Mouse (Mus musculus): ENCODE data around the gene Zfp418.
A peak's percentile ranks its signal among the peaks of the same experiment; 100 is the strongest.

The Zfp418 gene

DNA sequence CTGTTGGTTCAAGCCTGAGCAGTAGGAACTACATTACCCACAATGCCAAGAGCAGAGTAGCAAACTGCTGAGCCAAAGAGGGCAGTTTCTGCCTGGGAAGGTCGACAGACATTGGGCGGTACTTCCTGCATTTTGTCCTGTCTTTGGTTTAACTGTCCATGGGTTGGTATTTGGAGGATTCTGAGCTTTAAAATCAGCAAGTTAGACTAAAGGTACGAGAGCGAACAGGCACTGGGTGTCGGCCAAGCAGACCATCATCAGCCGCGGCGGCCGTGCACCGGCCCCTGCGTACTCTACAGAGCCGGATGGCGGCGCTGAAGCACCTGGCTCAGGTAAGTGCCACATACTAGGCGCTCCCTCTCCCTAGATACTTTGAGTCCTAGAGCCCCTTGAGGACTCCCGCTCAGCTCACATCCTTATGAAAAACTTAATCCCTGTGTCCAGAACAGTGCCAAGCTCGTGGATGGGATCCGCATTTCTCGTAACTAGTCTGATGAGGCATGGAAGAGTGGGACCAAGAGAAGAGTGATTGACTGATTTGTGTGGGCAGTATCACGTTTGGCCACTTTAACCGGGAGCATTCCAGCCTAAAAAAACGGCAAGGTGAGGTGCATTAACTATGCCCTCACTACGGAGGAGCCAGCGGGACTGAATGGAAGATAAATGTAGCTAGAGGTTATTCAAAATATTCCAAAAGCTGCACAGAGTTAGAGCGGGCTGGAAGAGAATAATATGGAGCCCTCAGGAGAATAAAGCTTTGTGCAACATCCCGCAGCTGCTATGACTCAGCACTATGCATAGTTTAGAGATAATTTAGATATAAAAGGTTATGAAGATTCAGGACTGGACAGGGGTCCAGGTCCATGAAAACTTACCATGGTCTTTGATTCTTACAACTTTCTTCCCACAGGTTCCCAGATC lies at the start of gene Zfp418:
Zfp418 (plus strand) TSS at position 104 of the 921 bp plus-strand sequence.
- peak in 1 of 2 experiments; percentile 19 for DNase-seq (ENCODE audit: low spot score in 2 of 2)

DNA sequence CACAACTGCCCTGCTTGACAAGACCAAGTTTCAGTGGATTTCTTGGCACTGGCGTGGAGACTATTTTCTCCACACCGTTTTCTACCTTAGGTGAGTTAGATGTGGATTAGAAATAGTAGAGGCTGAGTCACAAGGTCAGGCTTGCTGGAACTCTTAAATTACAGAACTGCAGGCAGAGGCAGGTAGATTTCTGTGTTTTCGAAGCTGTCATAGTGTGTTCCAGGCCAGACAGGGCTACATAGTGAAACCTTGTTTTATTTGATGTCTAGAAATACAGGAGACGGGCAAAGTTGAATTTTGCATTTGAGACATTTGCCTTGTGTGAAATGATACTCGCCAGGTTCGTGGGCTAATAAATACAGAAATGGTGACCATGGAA lies 49.5 kb upstream of the Zfp418 start:
- no peak for DNase-seq (ENCODE audit: low spot score in 2 of 2)

GRCm38 (mm10) chr7:7130491-7131124 lies 40.5 kb upstream of the Zfp418 start:
- peak in 1 of 2 experiments; percentile 49 for DNase-seq (ENCODE audit: low spot score in 2 of 2)

GRCm38 (mm10) chr7:7132751-7133150 lies 38.4 kb upstream of the Zfp418 start:
- no peak for DNase-seq (ENCODE audit: low spot score in 2 of 2)

GRCm38 (mm10) chr7:7136379-7136866 lies 34.7 kb upstream of the Zfp418 start, which contains the start of gene Zfp773:
Zfp773 (minus strand) TSS chr7:7136755.
- DNase-seq (ENCODE audit: low spot score in 2 of 2) = no peak

GRCm38 (mm10) chr7:7144215-7144614 lies 26.9 kb upstream of the Zfp418 start:
- no peak for DNase-seq (ENCODE audit: low spot score in 2 of 2)

DNA sequence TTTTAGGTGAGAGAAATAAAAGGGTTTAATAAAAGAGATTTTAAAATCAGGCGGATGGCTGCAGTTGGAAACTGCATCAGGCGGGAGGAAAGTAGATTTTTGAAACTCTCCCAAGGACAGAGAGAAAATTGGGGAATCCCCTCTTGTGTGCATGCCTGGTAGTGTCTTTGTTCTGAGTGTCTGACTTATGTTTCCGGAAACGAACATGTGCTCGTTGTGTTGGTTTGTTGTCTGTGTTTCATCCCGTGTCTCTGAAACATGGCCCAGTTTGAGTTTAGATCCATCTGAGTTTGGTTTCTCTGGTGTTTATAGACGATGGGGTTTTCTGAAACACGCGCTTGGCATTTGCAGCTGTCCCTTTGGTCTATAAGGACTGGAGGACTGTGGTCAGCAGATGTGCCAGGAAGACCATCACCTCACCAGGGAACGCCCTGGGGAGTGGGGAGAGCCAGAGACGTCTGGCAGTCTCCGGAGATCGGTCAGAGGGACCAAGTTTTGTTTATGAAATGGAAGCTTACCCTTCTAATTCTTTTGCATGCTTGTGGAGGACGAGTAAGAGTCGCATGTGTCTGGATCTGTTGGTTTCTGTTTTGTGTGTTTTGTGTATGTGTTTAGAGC lies 25.0 kb upstream of the Zfp418 start:
- no peak for DNase-seq (ENCODE audit: low spot score in 2 of 2)

DNA sequence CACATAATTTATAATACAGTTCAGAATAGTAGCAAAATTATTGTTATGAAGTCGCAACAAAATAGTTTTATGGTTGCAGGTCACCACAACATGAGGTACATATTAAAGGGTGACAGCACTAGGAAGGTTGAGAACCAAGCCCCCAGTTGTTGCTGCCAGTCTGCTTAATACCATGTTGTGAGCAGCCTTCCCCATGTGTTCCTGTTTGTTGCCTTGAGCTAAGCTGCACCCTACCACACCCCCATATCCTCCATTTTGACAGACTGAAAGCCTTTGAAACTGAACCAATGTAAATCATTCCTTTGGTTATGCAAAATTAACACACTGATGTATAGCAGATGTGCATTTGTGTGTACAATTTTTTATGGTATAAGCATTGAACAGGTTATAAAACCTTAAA lies 14.8 kb downstream of the Zfp418 start:
- DNase-seq (ENCODE audit: low spot score in 2 of 2) = no peak

- DNase-seq (ENCODE audit: low spot score in 2 of 2) = no peak
These were observed 16.5 kb downstream of the Zfp418 start for GRCm38 (mm10) chr7:7187417-7188190.

DNA sequence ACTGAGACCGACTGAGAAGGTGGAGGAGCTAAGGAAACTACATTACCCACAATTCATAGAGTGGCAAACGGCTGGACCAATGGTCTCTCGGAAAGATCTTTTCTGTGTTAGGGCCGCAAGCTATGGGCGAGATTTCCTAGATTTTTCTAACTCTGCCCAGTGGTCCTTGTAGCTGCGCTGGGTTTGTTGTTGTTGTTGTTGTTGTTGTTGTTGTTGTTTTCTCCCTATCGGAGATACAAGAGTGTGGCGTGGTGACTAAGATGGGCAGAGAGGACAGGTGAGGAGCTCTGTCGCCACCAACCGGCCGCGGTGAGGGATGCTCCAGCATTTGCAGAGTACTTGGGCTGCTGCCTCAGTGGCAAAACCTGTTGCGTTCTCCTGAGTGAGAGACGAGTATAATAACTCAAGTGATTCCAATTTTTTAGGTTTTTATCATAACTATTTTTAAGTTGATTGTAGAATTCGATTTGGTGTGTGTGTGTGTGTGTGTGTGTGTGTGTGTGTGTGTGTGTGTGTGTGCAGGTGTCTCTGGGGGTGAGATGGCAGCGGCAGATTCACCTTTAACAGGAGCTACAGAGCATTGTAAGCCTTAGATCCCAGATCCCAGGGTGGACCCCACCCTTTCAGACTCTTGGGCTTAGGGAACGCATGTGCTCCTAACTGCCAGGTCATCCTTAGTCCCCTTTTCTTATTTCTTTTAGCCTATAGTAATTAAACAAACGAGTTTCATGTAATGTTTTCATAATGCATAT lies 17.2 kb downstream of the Zfp418 start:
- peak; percentile 43 to 80 for DNase-seq (ENCODE audit: low spot score in 2 of 2)

DNA sequence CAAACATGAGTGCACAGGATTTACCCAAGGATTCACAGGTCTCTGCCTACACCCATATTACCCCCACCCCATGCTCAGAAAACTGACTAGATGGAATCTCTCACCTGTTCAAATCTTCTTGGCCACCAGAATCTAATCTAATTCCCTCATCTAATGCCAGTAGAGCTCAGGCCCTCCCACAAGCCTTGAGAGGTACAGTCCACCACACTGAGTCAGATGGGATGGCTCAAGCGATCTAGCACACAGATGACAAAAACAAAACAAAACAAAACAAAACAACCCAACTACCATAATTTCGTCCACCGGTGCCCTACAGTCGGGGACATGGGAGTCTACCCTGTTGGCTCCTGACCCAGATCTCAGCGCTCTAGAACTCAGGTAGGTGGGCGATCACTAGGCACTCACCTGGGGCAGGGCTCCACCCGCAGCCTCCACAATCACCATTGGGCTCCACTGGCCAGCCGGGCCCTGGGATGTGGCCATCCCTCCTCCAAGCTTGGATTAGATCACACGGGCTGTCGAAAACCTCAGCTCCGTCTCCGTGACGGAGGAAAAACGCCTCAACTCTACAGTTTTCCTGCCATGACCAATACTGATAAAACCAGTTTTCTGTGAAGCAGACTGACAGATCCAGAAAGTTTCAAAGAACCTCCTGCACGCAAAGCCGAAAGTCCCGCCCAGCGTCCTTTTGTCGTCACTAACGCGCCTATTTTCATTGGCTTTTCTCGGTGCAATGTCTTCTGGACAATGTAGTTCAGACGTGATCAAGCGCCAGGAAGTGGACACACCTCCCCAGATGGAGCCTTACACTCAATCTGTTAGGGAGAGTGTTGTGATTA lies 38.4 kb downstream of the Zfp418 start, which contains the start of gene Zfp772:
Zfp772 (minus strand) TSS at position 686 of the 839 bp plus-strand sequence.
- DNase-seq (ENCODE audit: low spot score in 2 of 2) = peak in 1 of 2 experiments; percentile 28

All from spleen, postnatal 4 days (tissue).